ENCODE assay signal across 16 mouse cellular contexts in the genomic region with DNA sequence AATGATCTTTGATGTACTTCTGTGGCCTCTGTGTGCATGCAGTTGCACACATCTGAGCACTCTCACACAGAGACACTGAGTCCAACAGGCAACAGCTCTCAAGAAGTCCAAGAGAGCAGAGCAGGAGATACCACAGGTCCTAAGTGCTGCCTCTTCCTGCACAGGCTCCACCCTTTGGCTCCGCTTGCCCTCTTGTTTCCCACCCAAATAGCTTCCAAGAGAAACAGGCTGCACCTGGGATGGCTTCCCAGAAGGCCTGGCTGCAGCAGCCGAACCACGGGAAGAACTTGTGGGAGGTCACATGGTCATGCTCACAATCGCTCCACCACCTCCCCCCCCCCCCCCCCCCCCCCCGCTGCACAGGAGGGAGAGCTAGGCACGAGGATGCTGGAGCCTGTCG. TPM values are rescaled to one million over a fixed set of nuclear protein-coding genes. Genes with fewer than 3 reads are reported as not detected.
DNase-seq lines count a peak whose midpoint lies in the region; ATAC-seq lines count a peak whose summit lies in the region.
"Had no signal": no experiment of that assay in that cellular context is flagged by ENCODE, and none has a peak within 500 bp of the region (broad histone marks: within the 10 kb centered on the region; RNA-seq: fewer than 3 reads in every experiment).

No protein-coding gene starts in this region.

- intact Hi-C loops in heart, postnatal 25 days (cut with DNase I) = loop anchor here (5.0 kb wide), 1 partner anchor 57 kb away; no protein-coding TSS in a partner anchor

- no peak overlapping the region for H3K4me2 ChIP-seq in heart, embryonic 12.5 days
- H3K4me2 ChIP-seq: liver, embryonic 11.5 days; neural tube, embryonic 12.5 days had no signal

- no peak overlapping the region for H3K4me3 ChIP-seq in heart, embryonic 12.5 days
- H3K4me3 ChIP-seq: left cerebral cortex, adult 2 months; midbrain, embryonic 10.5 days; neural tube, embryonic 12.5 days had no signal

- H3K4me1 ChIP-seq in heart, embryonic 12.5 days (replicated peaks) = peaks cover 25% of the 10 kb centered on the region
- H3K4me1 ChIP-seq: midbrain, embryonic 10.5 days; neural tube, embryonic 12.5 days had no signal

- WGBS in heart, embryonic 12.5 days = 39% methylated on average over 6 of the region's 7 CpGs

- H3K9me3 ChIP-seq in heart, embryonic 12.5 days (replicated peaks) = no peaks in the 10 kb centered on the region
- H3K9me3 ChIP-seq: midbrain, embryonic 10.5 days; neural tube, embryonic 12.5 days had no signal

- no peaks in the 10 kb centered on the region for H3K36me3 ChIP-seq in heart, embryonic 12.5 days
- H3K36me3 ChIP-seq: midbrain, embryonic 10.5 days; neural tube, embryonic 12.5 days had no signal

- H3K27ac ChIP-seq in heart, embryonic 12.5 days (ENCODE audit: poor library complexity, severe bottlenecking) = no peak overlapping the region
- H3K27ac ChIP-seq: left cerebral cortex, adult 2 months; midbrain, embryonic 10.5 days; neural tube, embryonic 12.5 days had no signal

- H3K27me3 ChIP-seq in heart, embryonic 12.5 days (replicated peaks) = no peaks in the 10 kb centered on the region
- H3K27me3 ChIP-seq: CH12.LX; neural tube, embryonic 12.5 days had no signal

- peak; percentile 79 to 92 for DNase-seq in heart, adult 18-20 months
- peak; percentile 39 to 51 for DNase-seq in adrenal gland, postnatal 36 days
- peak; percentile 79 for DNase-seq in heart, postnatal 25 days (ENCODE audit: low spot score)
- peak; percentile 59 for DNase-seq in lung, postnatal 10 days
- DNase-seq in thymus, postnatal 4 days = no peak
- no peak for DNase-seq in frontal cortex, postnatal 10 days (ENCODE audit: low spot score in 2 of 2)
- DNase-seq in Muller cell, postnatal 12 days (ENCODE audit: inconsistent ontology term) = no peak
- DNase-seq: cerebellum, postnatal 14 days had no signal

- no peak for ATAC-seq in heart, embryonic 12.5 days (ENCODE audit: insufficient number of reproducible peaks, low FRiP score)
- ATAC-seq: inflammation-experienced regulatory T-cells, adult 6 months had no signal

- no peak overlapping the region for H3K9ac ChIP-seq in heart, embryonic 12.5 days
- H3K9ac ChIP-seq: neural tube, embryonic 12.5 days had no signal

RNA-seq across cellular contexts. Expression of gene Ap1m1, which starts 25.5 kb away (rescaled TPM):
- 10 to 100 TPM; 46.0 to 51.8 TPM for total RNA-seq in heart, adult 18-20 months (2021)
- polyA plus RNA-seq in heart, embryonic 12.5 days (2016; fragmentation: Nextera tagmentation; extraction: Ambion mirVana) = 112 and 113 TPM in 2 replicates
- 10 to 100 TPM; 59.4 to 61.3 TPM for total RNA-seq in adrenal gland, postnatal 36 days (2021)
- total RNA-seq in heart, postnatal 25 days (2021) = 10 to 100 TPM; 44.0 to 46.1 TPM

RNA-seq across cellular contexts. Expression of gene Gm10282, which starts 39.7 kb away (rescaled TPM):
- total RNA-seq in heart, adult 18-20 months (2021) = 1 to 10 TPM; 5.9 to 9.5 TPM
- polyA plus RNA-seq in heart, embryonic 12.5 days (2016; fragmentation: Nextera tagmentation; extraction: Ambion mirVana) = 17.1 and 19.9 TPM in 2 replicates
- total RNA-seq in adrenal gland, postnatal 36 days (2021) = 10 to 100 TPM in 1 of 2 experiments, 1 to 10 TPM in 1; 5.8 to 20.3 TPM
- total RNA-seq in heart, postnatal 25 days (2021) = 10 to 100 TPM in 1 of 2 experiments, 1 to 10 TPM in 1; 7.6 to 10.1 TPM

RNA-seq across cellular contexts. Expression of gene Fam32a, which starts 45.8 kb away (rescaled TPM):
- 10 to 100 TPM; 20.2 to 23.1 TPM for total RNA-seq in heart, adult 18-20 months (2021)
- 43.9 and 44.7 TPM in 2 replicates for polyA plus RNA-seq in heart, embryonic 12.5 days (2016; fragmentation: Nextera tagmentation; extraction: Ambion mirVana)
- total RNA-seq in adrenal gland, postnatal 36 days (2021) = 10 to 100 TPM; 46.9 to 61.4 TPM
- total RNA-seq in heart, postnatal 25 days (2021) = 10 to 100 TPM; 20.4 to 20.7 TPM

RNA-seq across cellular contexts. Expression of gene Gm11034, which starts 51.9 kb away (rescaled TPM):
- not detected for total RNA-seq in heart, adult 18-20 months (2021)
- polyA plus RNA-seq in heart, embryonic 12.5 days (2016; fragmentation: Nextera tagmentation; extraction: Ambion mirVana) = not detected in 2 replicates
- total RNA-seq in adrenal gland, postnatal 36 days (2021) = not detected
- total RNA-seq in heart, postnatal 25 days (2021) = not detected
- total RNA-seq: CH12.LX; left cerebral cortex, adult 2 months had no signal
- polyA plus RNA-seq: inflammation-experienced regulatory T-cells, adult 6 months; liver, embryonic 11.5 days; midbrain, embryonic 10.5 days; neural tube, embryonic 12.5 days; stomach, embryonic 16.5 days had no signal

RNA-seq across cellular contexts. Expression of gene Cib3, which starts 52.7 kb away (rescaled TPM):
- 1 to 10 TPM in 1 of 2 experiments, under 1 TPM in 1; 0.62 to 1.7 TPM for total RNA-seq in heart, adult 18-20 months (2021)
- not detected in 2 replicates for polyA plus RNA-seq in heart, embryonic 12.5 days (2016; fragmentation: Nextera tagmentation; extraction: Ambion mirVana)
- total RNA-seq in adrenal gland, postnatal 36 days (2021) = under 1 TPM in 1 of 2 experiments, not detected in 1; 0.72 TPM
- under 1 TPM in 1 of 2 experiments, not detected in 1; 0.49 TPM for total RNA-seq in heart, postnatal 25 days (2021)
- total RNA-seq: CH12.LX had no signal
- polyA plus RNA-seq: liver, embryonic 11.5 days; midbrain, embryonic 10.5 days; neural tube, embryonic 12.5 days; stomach, embryonic 16.5 days had no signal

Comparison
In these comparisons a context has a peak if more than half of its experiments do, and no peak if none do; other contexts are left out.
1. DNase-seq: peak in heart, adult 18-20 months (2 of 2), adrenal gland, postnatal 36 days (2 of 2), heart, postnatal 25 days (single experiment) and lung, postnatal 10 days (single experiment); none in thymus, postnatal 4 days (single experiment), frontal cortex, postnatal 10 days (0 of 2) and Muller cell, postnatal 12 days (single experiment).